Mouse (Mus musculus) mouse embryonic stem cell (cell line): ENCODE measurements around the gene Gnl1.
"Not testable (repeated sequence)": the region's sequence is repeated elsewhere in the genome, so short reads cannot be mapped to it uniquely, and the experiment has no call there.

ENCODE experiments used
- in situ Hi-C, 2 experiments: fragments of 300-500 bp; cut with MboI; formaldehyde crosslinking; loops; 1 replicate in 1 of 2; 3 replicates in 1 of 2; pipeline ENCODE4 v1.14.3; 2019 to 2020; ENCODE audit warnings: low sequenced_read_pairs in 2 of 2, low pct_unique_long_range_greater_than_20kb in 1 of 2, mixed read lengths in 1 of 2; ENCODE audit not compliant: unreplicated experiment in 1 of 2

The Gnl1 gene

GRCm38 (mm10) chr17:36020191-36021073 lies 40.8 kb downstream of the Gnl1 start, which contains the start of gene H2-T24:
H2-T24 (minus strand) TSS chr17:36020560.
- in situ Hi-C loops = no loop called here

GRCm38 (mm10) chr17:36021309-36021708 lies 41.7 kb downstream of the Gnl1 start:
- in situ Hi-C loops = no loop called here

- in situ Hi-C loops = no loop called here
Observed at GRCm38 (mm10) chr17:36022098-36022497, 42.4 kb downstream of the Gnl1 start.

- in situ Hi-C loops = no loop called here
Observed at GRCm38 (mm10) chr17:36022922-36023321, 43.3 kb downstream of the Gnl1 start.

- in situ Hi-C loops = no loop called here
Observed at GRCm38 (mm10) chr17:36023710-36024654, 44.3 kb downstream of the Gnl1 start.

GRCm38 (mm10) chr17:36025197-36025596 lies 45.5 kb downstream of the Gnl1 start:
- in situ Hi-C loops = no loop called here

GRCm38 (mm10) chr17:36025901-36026300 lies 46.2 kb downstream of the Gnl1 start:
- in situ Hi-C loops = no loop called here

GRCm38 (mm10) chr17:36027663-36028062 lies 48.0 kb downstream of the Gnl1 start:
- in situ Hi-C loops = no loop called here

GRCm38 (mm10) chr17:36028879-36029619 lies 49.4 kb downstream of the Gnl1 start:
- in situ Hi-C loops = no loop called here

- in situ Hi-C loops = not testable (repeated sequence)
Observed at GRCm38 (mm10) chr17:36030046-36030702, 50.5 kb downstream of the Gnl1 start.

- in situ Hi-C loops = not testable (repeated sequence)
Observed at GRCm38 (mm10) chr17:36030703-36031582, 51.3 kb downstream of the Gnl1 start.

- in situ Hi-C loops = not testable (repeated sequence)
Observed at GRCm38 (mm10) chr17:36031583-36032331, 52.1 kb downstream of the Gnl1 start.

- in situ Hi-C loops = not testable (repeated sequence)
Observed at GRCm38 (mm10) chr17:36032351-36032875, 52.8 kb downstream of the Gnl1 start, which contains the start of gene H2-T23. H2-T23 (minus strand) TSS chr17:36032855.

GRCm38 (mm10) chr17:36034524-36034923 lies 54.9 kb downstream of the Gnl1 start:
- in situ Hi-C loops = not testable (repeated sequence)

GRCm38 (mm10) chr17:36035010-36035638 lies 55.5 kb downstream of the Gnl1 start:
- in situ Hi-C loops = not testable (repeated sequence)

GRCm38 (mm10) chr17:36036126-36036525 lies 56.5 kb downstream of the Gnl1 start:
- in situ Hi-C loops = not testable (repeated sequence)
